Mouse (Mus musculus) hindbrain, embryonic 10.5 days (tissue): ENCODE data around the gene Ccn1. TPM values are rescaled to one million over a fixed set of nuclear protein-coding genes. Genes with fewer than 3 reads are reported as not detected.

Experiments
- DNase-seq: peaks from one replicate; pipeline ENCODE4 v3.0.0-alpha.2; 2017; ENCODE audit warnings: low spot score
- H3K27ac ChIP-seq: fragments of 300-500 bp; sonication (generic); 2 replicates; pipeline ENCODE4 v1.5.1; 2016; ENCODE audit warnings: mild to moderate bottlenecking, moderate library complexity
- H3K27me3 ChIP-seq: fragments of 300-500 bp; sonication (generic); 2 replicates; pipeline ENCODE4 v1.6.1; 2016; ENCODE audit warnings: mild to moderate bottlenecking; ENCODE audit not compliant: poor library complexity, insufficient read depth, severe bottlenecking
- H3K36me3 ChIP-seq: fragments of 300-500 bp; sonication (generic); 2 replicates; pipeline ENCODE4 v1.6.1; 2016; ENCODE audit warnings: mild to moderate bottlenecking, moderate library complexity
- H3K4me1 ChIP-seq: fragments of 300-500 bp; sonication (generic); replicated peaks from 2 replicates; pipeline ENCODE4 v1.6.1; 2016; ENCODE audit warnings: mild to moderate bottlenecking
- H3K4me3 ChIP-seq: fragments of 300-500 bp; sonication (generic); 2 replicates; pipeline ENCODE4 v1.5.1; 2016; ENCODE audit warnings: mild to moderate bottlenecking, moderate library complexity
- H3K9me3 ChIP-seq: fragments of 300-500 bp; sonication (generic); 2 replicates; pipeline ENCODE4 v1.6.1; 2016; ENCODE audit warnings: mild to moderate bottlenecking, moderate library complexity
- WGBS: fragments of 180-500 bp; shearing (Covaris S2); methylation state at CpG from one replicate; pipeline ENCODE4 v1.1.7; 2016; 5-methylcytosine and 5-hydroxymethylcytosine counted together
- polyA plus RNA-seq: library from polyadenylated mRNA; unstranded; fragments of >200 nt; fragmentation: Nextera tagmentation; extraction: Ambion mirVana; gene quantifications from 2 replicates; pipeline ENCODE4 v1.2.1, GENCODE M21; 2016

The Ccn1 gene
- polyA plus RNA-seq, 1 experiment from 2014 or later, result 43.4 TPM

- peaks cover 7% of the 10 kb centered on the region; the same call in 1 of the 2 replicates for H3K36me3 ChIP-seq
- peak overlapping the region; percentile 9 for H3K27ac ChIP-seq
- DNase-seq, result no peak
- H3K9me3 ChIP-seq, result no peaks in the 10 kb centered on the region
- H3K4me3 ChIP-seq, result peak overlapping the region; percentile 28
- H3K27me3 ChIP-seq, result peaks cover 42% of the 10 kb centered on the region
- H3K4me1 ChIP-seq, result peaks cover 84% of the 10 kb centered on the region
- 87% methylated on average over 18 of the region's 18 CpGs for WGBS
Observed at GRCm38 (mm10) chr3:145647416-145647815, 2.4 kb downstream of the Ccn1 start.

- Histone ChIP-seq H3K9me3 (no peaks in the 10 kb centered on the region), H3K4me3 (no peak overlapping the region), H3K27me3 (peaks cover 34% of the 10 kb centered on the region), H3K4me1 (peaks cover 76% of the 10 kb centered on the region), H3K36me3 (peaks cover 7% of the 10 kb centered on the region; the same call in 1 of the 2 replicates), H3K27ac (peak overlapping the region; percentile 6; the same call in 1 of the 2 replicates)
- WGBS, result 60% methylated on average over 2 of the region's 2 CpGs
- DNase-seq, result no peak
Observed at GRCm38 (mm10) chr3:145646666-145647065, 3.1 kb downstream of the Ccn1 start.

- peaks cover 70% of the 10 kb centered on the region for H3K4me1 ChIP-seq
- WGBS, result 33% methylated on average over 3 of the region's 3 CpGs
Observed at GRCm38 (mm10) chr3:145646009-145646408, 3.8 kb downstream of the Ccn1 start.

DNA sequence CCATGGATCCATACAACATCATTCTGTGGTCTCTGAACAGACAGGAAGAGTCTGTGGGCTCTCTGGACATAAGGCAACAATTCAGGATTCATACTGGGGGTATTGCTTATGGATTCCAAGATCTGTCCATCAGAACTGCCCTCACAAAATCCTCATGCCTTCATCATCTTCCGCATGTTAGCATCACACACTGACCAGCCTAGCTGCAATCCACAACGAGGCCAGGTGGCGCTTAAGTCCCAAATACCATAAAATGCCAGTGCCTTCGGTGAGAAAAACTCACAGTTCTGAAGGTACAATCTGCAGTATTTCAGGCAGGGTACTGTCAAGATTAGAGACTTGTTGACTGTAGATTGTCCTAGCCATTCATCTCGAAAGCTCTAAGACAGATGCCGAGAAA, 4.3 kb downstream of the Ccn1 start:
- peaks cover 64% of the 10 kb centered on the region for H3K4me1 ChIP-seq

More at GRCm38 (mm10) chr3:145646009-145646408, 3.8 kb downstream of the Ccn1 start:
- Histone ChIP-seq H3K4me3 (no peak overlapping the region), H3K36me3 (peaks cover 7% of the 10 kb centered on the region; the same call in 1 of the 2 replicates), H3K27ac (peak overlapping the region; percentile 65; the same call in 1 of the 2 replicates), H3K9me3 (no peaks in the 10 kb centered on the region), H3K27me3 (peaks cover 27% of the 10 kb centered on the region)
- peak; percentile 44 for DNase-seq

GRCm38 (mm10) chr3:145642861-145643260, 6.9 kb downstream of the Ccn1 start:
- Histone ChIP-seq H3K4me1 (peaks cover 41% of the 10 kb centered on the region), H3K4me3 (no peak overlapping the region), H3K36me3 (peaks cover 7% of the 10 kb centered on the region; the same call in 1 of the 2 replicates), H3K27me3 (peaks cover 19% of the 10 kb centered on the region), H3K9me3 (no peaks in the 10 kb centered on the region), H3K27ac (no peak overlapping the region)
- DNase-seq, result no peak
- WGBS, result 45% methylated on average over 11 of the region's 11 CpGs

More for the DNA sequence above, 4.3 kb downstream of the Ccn1 start:
- Histone ChIP-seq H3K27me3 (peaks cover 23% of the 10 kb centered on the region), H3K36me3 (peaks cover 7% of the 10 kb centered on the region; the same call in 1 of the 2 replicates), H3K4me3 (no peak overlapping the region), H3K9me3 (no peaks in the 10 kb centered on the region), H3K27ac (peak overlapping the region; percentile 65)
- 76% methylated on average over 6 of the region's 6 CpGs for WGBS
- DNase-seq, result no peak

GRCm38 (mm10) chr3:145641878-145642277, 7.9 kb downstream of the Ccn1 start:
- no peak overlapping the region for H3K4me3 ChIP-seq
- H3K27ac ChIP-seq, result no peak overlapping the region
- 80% methylated on average over 3 of the region's 3 CpGs for WGBS
- no peaks in the 10 kb centered on the region for H3K9me3 ChIP-seq
- H3K4me1 ChIP-seq, result peaks cover 32% of the 10 kb centered on the region
- DNase-seq, result no peak
- no peaks in the 10 kb centered on the region for H3K36me3 ChIP-seq
- H3K27me3 ChIP-seq, result peaks cover 14% of the 10 kb centered on the region

DNA sequence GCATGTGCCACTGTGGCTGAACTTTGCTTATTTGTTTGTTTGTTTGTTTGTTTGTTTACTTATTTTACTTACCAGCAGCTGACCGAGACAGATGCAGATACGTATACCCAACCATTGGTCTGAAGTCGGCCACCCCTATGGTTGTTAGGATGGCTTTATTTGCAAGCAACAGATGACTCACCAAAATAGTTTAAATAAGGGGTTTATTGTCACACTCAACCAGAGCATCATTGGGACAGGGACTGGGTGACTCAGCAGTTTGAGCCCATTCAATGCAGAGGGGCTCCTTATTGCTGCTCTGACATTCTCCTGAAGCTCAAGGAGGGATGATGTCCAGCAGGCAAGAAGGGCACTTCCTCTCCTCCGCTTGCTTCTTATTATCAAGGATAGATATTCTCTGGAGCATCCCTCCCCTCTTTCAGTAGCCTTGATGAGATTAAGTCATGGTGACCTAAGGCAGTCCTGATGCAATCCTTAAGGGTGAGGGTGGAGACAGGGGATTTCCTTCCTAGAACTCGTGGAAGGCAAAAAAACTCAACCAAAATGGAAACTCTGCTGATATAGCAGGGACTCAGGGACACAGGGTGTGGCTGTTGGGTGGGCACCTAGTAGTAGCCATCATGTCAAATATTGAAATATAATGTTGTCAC, 8.6 kb downstream of the Ccn1 start:
- no peak for DNase-seq
- 86% methylated on average over 5 of the region's 5 CpGs for WGBS
- peaks cover 32% of the 10 kb centered on the region for H3K4me1 ChIP-seq
- peaks cover 14% of the 10 kb centered on the region for H3K27me3 ChIP-seq
- no peaks in the 10 kb centered on the region for H3K36me3 ChIP-seq
- no peak overlapping the region for H3K27ac ChIP-seq
- H3K4me3 ChIP-seq, result no peak overlapping the region
- H3K9me3 ChIP-seq, result no peaks in the 10 kb centered on the region

DNA sequence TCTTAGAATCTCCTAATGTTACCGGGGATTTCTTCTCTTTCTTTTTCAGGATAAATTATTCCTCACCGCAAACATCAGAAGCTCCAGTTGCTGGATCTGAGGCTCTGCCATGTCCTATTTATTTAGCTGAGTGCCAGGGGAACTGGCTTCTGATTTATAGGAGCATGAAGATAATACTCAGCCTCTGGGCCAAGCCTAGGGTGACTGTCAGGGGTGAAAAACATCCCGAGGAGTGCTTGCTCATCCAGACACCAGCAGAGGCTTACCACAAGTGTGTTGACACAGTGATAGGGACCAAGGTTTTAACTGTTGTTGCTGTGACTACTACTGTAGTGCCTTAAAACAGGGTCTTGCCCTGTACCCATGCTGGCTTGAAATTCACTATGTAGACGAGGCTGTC, 9.2 kb downstream of the Ccn1 start:
- WGBS, result 82% methylated on average over 4 of the region's 4 CpGs
- Histone ChIP-seq H3K4me3 (no peak overlapping the region), H3K4me1 (peaks cover 26% of the 10 kb centered on the region), H3K9me3 (no peaks in the 10 kb centered on the region), H3K36me3 (no peaks in the 10 kb centered on the region), H3K27ac (no peak overlapping the region), H3K27me3 (peaks cover 14% of the 10 kb centered on the region)
- no peak for DNase-seq

DNA sequence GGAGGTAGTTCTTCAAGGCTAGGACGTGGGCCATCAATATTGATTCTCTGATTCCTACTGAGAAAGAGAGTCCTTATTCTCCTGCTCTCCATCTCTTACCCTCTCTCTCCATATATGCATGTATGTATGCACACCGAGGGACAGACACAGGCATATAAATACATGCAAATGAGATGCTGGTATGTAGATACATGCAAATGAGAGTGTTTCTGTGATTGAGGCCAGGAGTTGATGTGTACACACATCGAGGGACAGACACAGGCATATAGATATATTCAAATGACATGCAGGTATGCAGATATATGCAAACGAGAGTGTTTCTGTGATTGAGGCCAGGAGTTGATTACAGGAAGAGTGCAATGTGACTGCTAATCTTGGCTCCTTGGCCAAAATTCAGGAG, 9.6 kb downstream of the Ccn1 start:
- 87% methylated on average over 4 of the region's 4 CpGs for WGBS
- no peak overlapping the region for H3K4me3 ChIP-seq
- peaks cover 14% of the 10 kb centered on the region for H3K27me3 ChIP-seq
- no peaks in the 10 kb centered on the region for H3K9me3 ChIP-seq
- no peak for DNase-seq
- no peak overlapping the region for H3K27ac ChIP-seq
- H3K36me3 ChIP-seq, result no peaks in the 10 kb centered on the region
- peaks cover 22% of the 10 kb centered on the region for H3K4me1 ChIP-seq

DNA sequence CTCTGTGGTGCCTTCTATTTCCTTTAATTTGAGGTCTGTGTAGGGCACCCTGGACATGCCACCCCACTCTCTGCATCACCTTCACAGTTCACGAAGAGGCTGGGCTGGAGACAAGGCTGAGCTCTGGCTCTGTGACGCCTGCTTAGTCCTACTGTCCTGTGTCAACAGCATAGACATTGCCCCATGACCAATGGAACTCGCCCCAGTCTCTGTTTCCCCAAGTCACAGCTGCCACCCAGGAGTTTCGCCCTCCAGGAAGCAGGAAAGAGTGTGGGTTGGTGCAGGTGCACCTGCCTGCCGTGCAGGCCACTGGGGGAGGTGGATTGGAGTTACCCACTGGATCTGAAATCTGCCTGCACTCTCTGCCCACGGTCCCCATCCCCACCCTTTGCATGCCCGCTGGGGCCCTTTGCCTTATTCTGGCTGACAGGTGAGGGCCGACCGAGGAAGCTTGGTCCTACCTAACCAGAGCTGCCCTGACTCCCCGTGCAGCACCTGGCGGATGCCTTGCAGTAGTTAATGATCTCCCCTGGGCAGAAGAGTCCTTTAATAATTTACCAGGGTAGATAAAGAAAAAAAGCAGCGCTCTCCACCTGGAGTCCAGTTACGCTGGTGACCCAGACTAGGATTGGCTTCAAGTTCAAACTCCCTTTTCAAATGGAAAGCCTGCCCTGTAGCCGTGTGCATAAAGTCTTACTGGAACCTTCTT, 15.6 kb downstream of the Ccn1 start:
- 83% methylated on average over 14 of the region's 14 CpGs for WGBS
- Histone ChIP-seq H3K9me3 (no peaks in the 10 kb centered on the region), H3K27ac (peak overlapping the region; percentile 40; the same call in 1 of the 2 replicates), H3K36me3 (no peaks in the 10 kb centered on the region), H3K4me1 (peaks cover 28% of the 10 kb centered on the region), H3K27me3 (peaks cover 5% of the 10 kb centered on the region; the same call in 1 of the 2 replicates), H3K4me3 (no peak overlapping the region)
- DNase-seq, result no peak

DNA sequence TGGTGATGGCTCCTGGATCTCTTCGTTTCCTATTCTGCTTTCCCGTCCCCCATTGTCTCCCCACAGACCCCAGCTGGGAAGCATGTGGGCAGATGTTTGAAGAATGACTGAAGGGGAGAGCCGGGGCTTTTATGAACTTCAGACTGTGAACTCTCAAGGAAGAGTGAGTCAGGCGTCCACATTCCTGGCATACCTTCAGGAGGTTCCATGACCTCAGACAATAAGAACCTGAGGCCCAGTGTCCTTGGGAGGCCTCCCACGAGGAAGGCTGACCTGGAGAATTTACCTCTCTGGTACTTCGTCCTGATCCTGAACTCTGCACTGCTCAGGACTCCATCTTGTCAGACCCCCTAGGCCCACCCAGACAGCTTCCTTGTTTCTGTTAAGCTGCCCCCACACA, 16.9 kb downstream of the Ccn1 start:
- WGBS, result 13% methylated on average over 6 of the region's 6 CpGs
- Histone ChIP-seq H3K9me3 (no peaks in the 10 kb centered on the region), H3K27ac (peak overlapping the region; percentile 70), H3K4me3 (no peak overlapping the region), H3K4me1 (peaks cover 34% of the 10 kb centered on the region), H3K36me3 (no peaks in the 10 kb centered on the region), H3K27me3 (peaks cover 5% of the 10 kb centered on the region; the same call in 1 of the 2 replicates)
- DNase-seq, result no peak

DNA sequence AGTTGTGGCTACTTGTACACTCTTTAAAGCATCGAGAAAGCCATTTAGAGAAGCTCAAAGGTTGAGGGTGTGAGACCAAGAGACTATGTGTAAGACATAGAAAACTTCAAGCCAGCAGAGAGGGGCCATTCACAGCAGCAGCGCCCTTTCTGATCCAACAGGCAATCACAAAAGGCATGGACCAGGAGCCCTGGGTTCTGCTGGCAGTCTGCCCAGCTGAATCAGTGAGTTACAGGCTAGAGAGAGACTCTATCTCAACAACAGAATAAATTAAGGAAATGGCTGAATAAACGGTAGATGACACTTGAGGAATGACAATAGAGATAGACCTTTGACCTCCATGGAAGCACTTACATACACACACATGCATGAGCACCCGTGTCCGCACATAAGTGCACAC, 21.1 kb downstream of the Ccn1 start:
- Histone ChIP-seq H3K9me3 (no peaks in the 10 kb centered on the region), H3K4me3 (no peak overlapping the region), H3K4me1 (peaks cover 21% of the 10 kb centered on the region), H3K36me3 (no peaks in the 10 kb centered on the region), H3K27ac (peak overlapping the region; percentile 31; the same call in 1 of the 2 replicates), H3K27me3 (no peaks in the 10 kb centered on the region)
- DNase-seq, result no peak
- WGBS, result 78% methylated on average over 5 of the region's 5 CpGs

- no peak overlapping the region for H3K27ac ChIP-seq
- H3K36me3 ChIP-seq, result no peaks in the 10 kb centered on the region
- 63% methylated on average over 3 of the region's 3 CpGs for WGBS
- H3K4me1 ChIP-seq, result peaks cover 20% of the 10 kb centered on the region
- H3K9me3 ChIP-seq, result no peaks in the 10 kb centered on the region
- DNase-seq, result peak; percentile 49
- no peaks in the 10 kb centered on the region for H3K27me3 ChIP-seq
- no peak overlapping the region for H3K4me3 ChIP-seq
Observed at GRCm38 (mm10) chr3:145627830-145628229, 22.0 kb downstream of the Ccn1 start.
